Mouse (Mus musculus): ENCODE measurements around the gene Atg16l1.

GRCm38 (mm10) chr1:87826474-87826873 lies 70.8 kb downstream of the Atg16l1 start:
- TF ChIP-seq CTCF (IDR thresholded peaks at IDR 0.05; ENCODE audit: extremely low read depth, insufficient read depth, insufficient read length, insufficient replicate concordance) (no peak), POLR2A (IDR thresholded peaks at IDR 0.05; ENCODE audit: low read depth, low read length) (no peak)
